Mouse (Mus musculus): ENCODE measurements around the gene Hist2h2aa2. TPM values are rescaled to one million over a fixed set of nuclear protein-coding genes. Genes with fewer than 3 reads are reported as not detected.
A peak's percentile ranks its signal among the peaks of the same experiment; 100 is the strongest.

Gene Hist2h2aa2
- total RNA-seq, 1 experiment: 2,531 TPM

DNA sequence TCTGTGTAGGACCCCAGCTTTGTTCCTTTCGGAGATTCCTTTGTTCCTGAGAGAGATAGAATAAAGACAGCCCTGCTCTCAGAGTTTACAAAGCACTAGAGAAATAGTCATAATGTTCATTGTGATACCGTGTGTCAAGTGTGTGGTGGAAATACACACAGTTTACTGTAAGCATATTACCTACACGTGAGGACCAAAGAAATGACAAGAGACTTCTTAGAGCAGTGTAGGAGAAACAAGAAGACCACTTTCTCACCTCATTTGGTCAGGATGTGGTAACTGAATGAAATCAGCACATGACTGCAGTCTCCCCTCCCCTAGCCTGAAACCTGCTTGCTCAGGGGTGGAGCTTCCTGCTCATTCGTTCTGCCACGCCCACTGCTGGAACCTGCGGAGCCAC is 41.9 kb downstream of the Hist2h2aa2 start:
- in situ Hi-C loops (cut with MboI; ENCODE audit: low sequenced_read_pairs in 2 of 2, unreplicated experiment in 2 of 2): no loop called here
- Histone ChIP-seq H3K4me1 (ENCODE audit: control insufficient read depth in 2 of 2, insufficient read depth in 2 of 2, low read length in 2 of 2, poor library complexity in 1 of 2) (peaks cover 0 to 4% of the 10 kb centered on the region in 2 experiments; a peak in 1 of 4 replicates), H3K36me3 (ENCODE audit: control insufficient read depth, insufficient read depth, low read length, poor library complexity, severe bottlenecking) (no peaks in the 10 kb centered on the region), H3K27ac (ENCODE audit: insufficient read depth, low read depth, low read length, poor library complexity, severe bottlenecking) (no peak overlapping the region; the same call in 1 of the 2 replicates), H3K9me3 (ENCODE audit: control insufficient read depth, insufficient read depth, low read depth, low read length) (no peaks in the 10 kb centered on the region), H3K9ac (ENCODE audit: insufficient read depth, low read depth, low read length, poor library complexity, severe bottlenecking) (peak overlapping the region; percentile 71), H3K4me3 (ENCODE audit: insufficient read depth in 1 of 2, low read depth in 1 of 2, low read length in 2 of 2, poor library complexity in 1 of 2, severe bottlenecking in 1 of 2) (peak overlapping the region; percentile 42 to 75)
- TF ChIP-seq CHD2 (IDR thresholded peaks at IDR 0.05; ENCODE audit: low read depth, low read length) (no peak), HCFC1 (IDR thresholded peaks at IDR 0.05; ENCODE audit: borderline replicate concordance, insufficient read depth, low read length) (no peak), MAFK (IDR thresholded peaks at IDR 0.05; ENCODE audit: insufficient read depth, low read depth, low read length) (no peak), ZNF384 (IDR thresholded peaks at IDR 0.05; ENCODE audit: low read depth, low read length) (no peak), ZC3H11A (IDR thresholded peaks at IDR 0.05; ENCODE audit: borderline replicate concordance, low read depth, low read length) (no peak)
- DNase-seq (ENCODE audit: low read depth, low spot score): no peak

DNA sequence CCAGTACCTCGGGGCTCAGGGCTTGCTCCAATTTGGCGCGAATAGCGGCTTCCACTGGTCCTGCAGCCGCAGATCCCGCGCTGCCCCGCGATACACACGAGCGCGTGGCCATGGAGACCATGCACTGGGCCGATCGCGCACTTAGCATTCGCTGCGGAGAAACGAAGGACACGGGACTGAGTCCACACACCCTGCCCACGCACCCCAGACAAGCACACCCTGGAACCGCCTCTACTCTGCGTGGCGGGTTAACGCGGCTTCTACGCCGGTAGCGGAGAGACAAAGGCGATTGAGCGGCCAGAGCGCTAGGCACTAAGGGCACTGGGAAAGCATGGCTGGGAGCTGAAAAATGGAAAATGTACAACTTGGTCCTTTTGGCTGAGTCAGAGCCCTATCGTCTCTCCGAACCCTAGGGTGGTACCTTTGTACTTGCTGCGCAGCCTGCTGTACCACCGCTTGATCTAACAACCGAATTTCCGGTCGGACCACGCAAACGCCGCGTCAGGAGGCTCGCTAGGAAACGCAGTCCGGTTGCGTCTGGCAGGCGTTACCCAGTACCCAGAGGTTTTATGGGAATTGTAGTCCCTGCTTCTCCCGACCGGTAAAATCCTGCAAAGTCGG is 42.8 kb downstream of the Hist2h2aa2 start:
- Histone ChIP-seq H3K4me1 (ENCODE audit: control insufficient read depth in 2 of 2, insufficient read depth in 2 of 2, low read length in 2 of 2, poor library complexity in 1 of 2) (peaks cover 0 to 4% of the 10 kb centered on the region in 2 experiments; a peak in 1 of 4 replicates), H3K36me3 (ENCODE audit: control insufficient read depth, insufficient read depth, low read length, poor library complexity, severe bottlenecking) (no peaks in the 10 kb centered on the region), H3K4me3 (ENCODE audit: insufficient read depth in 1 of 2, low read depth in 1 of 2, low read length in 2 of 2, poor library complexity in 1 of 2, severe bottlenecking in 1 of 2) (peak overlapping the region; percentile 75 to 85), H3K9me3 (ENCODE audit: control insufficient read depth, insufficient read depth, low read depth, low read length) (no peaks in the 10 kb centered on the region), H3K27ac (ENCODE audit: insufficient read depth, low read depth, low read length, poor library complexity, severe bottlenecking) (peak overlapping the region; percentile 70), H3K9ac (ENCODE audit: insufficient read depth, low read depth, low read length, poor library complexity, severe bottlenecking) (peak overlapping the region; percentile 93)
- peak; percentile 72 for DNase-seq (ENCODE audit: low read depth, low spot score)
- no peak for TF ChIP-seq ZNF384 (IDR thresholded peaks at IDR 0.05; ENCODE audit: low read depth, low read length)
- peak; percentile 62; the same call in 1 of the 2 replicates for TF ChIP-seq MAFK (IDR thresholded peaks at IDR 0.05; ENCODE audit: insufficient read depth, low read depth, low read length)
- peak; percentile 92 for TF ChIP-seq CHD2 (IDR thresholded peaks at IDR 0.05; ENCODE audit: low read depth, low read length)
- TF ChIP-seq ZC3H11A (IDR thresholded peaks at IDR 0.05; ENCODE audit: borderline replicate concordance, low read depth, low read length): no peak
- peak; percentile 91 for TF ChIP-seq HCFC1 (IDR thresholded peaks at IDR 0.05; ENCODE audit: borderline replicate concordance, insufficient read depth, low read length)
- in situ Hi-C loops (cut with MboI; ENCODE audit: low sequenced_read_pairs in 2 of 2, unreplicated experiment in 2 of 2): no loop called here

DNA sequence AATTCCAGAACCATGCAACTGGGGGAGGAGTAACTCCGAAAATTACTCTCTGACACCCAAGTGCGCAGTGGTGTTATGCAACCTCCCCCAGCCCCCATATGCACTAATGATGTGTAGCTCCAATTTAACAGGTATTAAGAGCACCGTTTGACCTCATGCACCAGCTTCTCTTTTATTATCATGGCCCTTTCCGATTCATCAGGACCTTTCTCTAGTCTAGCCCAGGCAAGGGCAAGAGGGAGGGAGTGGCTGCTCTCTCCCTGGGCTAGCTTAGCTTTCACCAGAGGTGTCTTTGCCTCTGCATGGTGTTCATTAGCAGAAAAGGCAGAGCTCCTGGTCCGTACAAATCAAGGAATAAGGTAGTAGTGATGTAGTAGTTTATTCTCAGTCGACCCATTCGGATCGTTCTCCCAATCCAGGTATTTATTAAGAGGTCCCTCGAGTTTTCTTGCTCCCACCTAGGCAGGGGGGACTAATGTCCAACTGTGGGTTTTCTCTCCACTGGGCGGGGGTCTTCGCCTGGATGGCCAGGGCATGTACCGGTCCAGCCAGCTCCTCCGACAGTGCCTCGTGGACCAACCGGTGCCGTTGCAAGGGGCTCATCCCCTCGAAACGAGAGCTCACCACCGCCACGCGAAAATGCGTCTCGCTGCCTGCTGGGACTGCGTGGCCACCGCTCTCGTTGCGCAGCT is 43.5 kb downstream of the Hist2h2aa2 start:
- Histone ChIP-seq H3K9ac (ENCODE audit: insufficient read depth, low read depth, low read length, poor library complexity, severe bottlenecking) (peak overlapping the region; percentile 93), H3K9me3 (ENCODE audit: control insufficient read depth, insufficient read depth, low read depth, low read length) (no peaks in the 10 kb centered on the region), H3K4me1 (ENCODE audit: control insufficient read depth in 2 of 2, insufficient read depth in 2 of 2, low read length in 2 of 2, poor library complexity in 1 of 2) (peaks cover 0 to 4% of the 10 kb centered on the region in 2 experiments; a peak in 1 of 4 replicates), H3K27ac (ENCODE audit: insufficient read depth, low read depth, low read length, poor library complexity, severe bottlenecking) (peak overlapping the region; percentile 70), H3K4me3 (ENCODE audit: insufficient read depth in 1 of 2, low read depth in 1 of 2, low read length in 2 of 2, poor library complexity in 1 of 2, severe bottlenecking in 1 of 2) (peak overlapping the region; percentile 75 to 85), H3K36me3 (ENCODE audit: control insufficient read depth, insufficient read depth, low read length, poor library complexity, severe bottlenecking) (no peaks in the 10 kb centered on the region)
- no peak for TF ChIP-seq ZC3H11A (IDR thresholded peaks at IDR 0.05; ENCODE audit: borderline replicate concordance, low read depth, low read length)
- no peak for TF ChIP-seq MAFK (IDR thresholded peaks at IDR 0.05; ENCODE audit: insufficient read depth, low read depth, low read length)
- TF ChIP-seq ZNF384 (IDR thresholded peaks at IDR 0.05; ENCODE audit: low read depth, low read length): no peak
- TF ChIP-seq CHD2 (IDR thresholded peaks at IDR 0.05; ENCODE audit: low read depth, low read length): no peak
- TF ChIP-seq HCFC1 (IDR thresholded peaks at IDR 0.05; ENCODE audit: borderline replicate concordance, insufficient read depth, low read length): no peak
- in situ Hi-C loops (cut with MboI; ENCODE audit: low sequenced_read_pairs in 2 of 2, unreplicated experiment in 2 of 2): no loop called here
- no peak for DNase-seq (ENCODE audit: low read depth, low spot score)

DNA sequence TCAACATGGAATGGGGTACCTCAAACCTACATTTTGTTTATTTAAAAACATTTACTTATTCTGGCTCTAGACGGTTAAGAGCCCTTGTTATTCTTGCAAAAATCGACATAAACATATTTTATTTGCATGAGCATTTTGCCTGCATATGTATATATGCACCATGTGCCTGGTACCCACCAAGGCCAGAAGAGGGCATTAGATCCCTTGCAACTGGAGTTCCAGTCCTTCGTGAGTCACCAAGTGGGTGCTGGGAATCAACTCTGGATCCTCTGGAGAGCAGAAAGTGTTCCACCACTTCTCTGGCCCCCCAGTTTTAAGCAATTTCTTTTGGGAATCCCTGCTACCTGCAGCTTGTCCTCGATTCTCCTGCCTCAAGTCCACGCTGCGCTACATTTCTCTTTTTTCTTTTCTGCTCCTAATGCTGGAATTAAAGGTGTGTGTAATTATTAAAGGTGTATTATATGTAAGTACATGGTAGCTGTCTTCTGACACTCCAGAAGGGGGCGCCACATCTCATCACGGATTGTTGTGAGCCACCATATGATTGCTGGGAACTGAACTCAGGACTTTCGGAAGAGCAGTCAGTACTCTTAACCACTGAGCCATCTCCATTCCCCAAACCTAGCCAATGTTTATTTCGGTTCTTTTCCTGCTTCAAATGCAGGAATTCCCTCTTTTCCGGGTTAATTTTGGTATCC is 44.3 kb downstream of the Hist2h2aa2 start:
- H3K9me3 ChIP-seq (ENCODE audit: control insufficient read depth, insufficient read depth, low read depth, low read length): no peaks in the 10 kb centered on the region
- no peak overlapping the region for H3K27ac ChIP-seq (ENCODE audit: insufficient read depth, low read depth, low read length, poor library complexity, severe bottlenecking)
- DNase-seq (ENCODE audit: low read depth, low spot score): no peak
- in situ Hi-C loops (cut with MboI; ENCODE audit: low sequenced_read_pairs in 2 of 2, unreplicated experiment in 2 of 2): no loop called here
- TF ChIP-seq ZNF384 (IDR thresholded peaks at IDR 0.05; ENCODE audit: low read depth, low read length) (no peak), ZC3H11A (IDR thresholded peaks at IDR 0.05; ENCODE audit: borderline replicate concordance, low read depth, low read length) (no peak), CHD2 (IDR thresholded peaks at IDR 0.05; ENCODE audit: low read depth, low read length) (no peak), HCFC1 (IDR thresholded peaks at IDR 0.05; ENCODE audit: borderline replicate concordance, insufficient read depth, low read length) (no peak), MAFK (IDR thresholded peaks at IDR 0.05; ENCODE audit: insufficient read depth, low read depth, low read length) (no peak)
- peak overlapping the region; percentile 75 to 85; a peak in 1 of 4 replicates for H3K4me3 ChIP-seq (ENCODE audit: insufficient read depth in 1 of 2, low read depth in 1 of 2, low read length in 2 of 2, poor library complexity in 1 of 2, severe bottlenecking in 1 of 2)
- no peaks in the 10 kb centered on the region for H3K36me3 ChIP-seq (ENCODE audit: control insufficient read depth, insufficient read depth, low read length, poor library complexity, severe bottlenecking)
- H3K4me1 ChIP-seq (ENCODE audit: control insufficient read depth in 2 of 2, insufficient read depth in 2 of 2, low read length in 2 of 2, poor library complexity in 1 of 2): peaks cover 0 to 4% of the 10 kb centered on the region in 2 experiments; a peak in 1 of 4 replicates
- H3K9ac ChIP-seq (ENCODE audit: insufficient read depth, low read depth, low read length, poor library complexity, severe bottlenecking): peak overlapping the region; percentile 93; the same call in 1 of the 2 replicates

All from ES-E14 (cell line).